Mouse (Mus musculus): ENCODE data around the gene Dact1. TPM values are rescaled to one million over a fixed set of nuclear protein-coding genes. Genes with fewer than 3 reads are reported as not detected.

Dact1 gene
- polyA plus RNA-seq, 1 experiment, result 8.7 TPM

GRCm38 (mm10) chr12:71333561-71333960 is 23.9 kb downstream of the Dact1 start:
- WGBS, result 49% methylated on average over 5 of the region's 5 CpGs
- H3K4me3 ChIP-seq (replicated peaks; ENCODE audit: extremely low read depth, low read depth, low read length), result no peak overlapping the region
- DNase-seq, result no peak
- TF ChIP-seq CTCF (IDR thresholded peaks at IDR 0.05; ENCODE audit: insufficient read depth, low read length), result no peak
- TF ChIP-seq POLR2A (IDR thresholded peaks at IDR 0.05; ENCODE audit: borderline replicate concordance, extremely low read depth, low read depth, low read length), result no peak
- H3K4me1 ChIP-seq (ENCODE audit: control insufficient read depth, insufficient read depth, low read length), result no peaks in the 10 kb centered on the region

DNA sequence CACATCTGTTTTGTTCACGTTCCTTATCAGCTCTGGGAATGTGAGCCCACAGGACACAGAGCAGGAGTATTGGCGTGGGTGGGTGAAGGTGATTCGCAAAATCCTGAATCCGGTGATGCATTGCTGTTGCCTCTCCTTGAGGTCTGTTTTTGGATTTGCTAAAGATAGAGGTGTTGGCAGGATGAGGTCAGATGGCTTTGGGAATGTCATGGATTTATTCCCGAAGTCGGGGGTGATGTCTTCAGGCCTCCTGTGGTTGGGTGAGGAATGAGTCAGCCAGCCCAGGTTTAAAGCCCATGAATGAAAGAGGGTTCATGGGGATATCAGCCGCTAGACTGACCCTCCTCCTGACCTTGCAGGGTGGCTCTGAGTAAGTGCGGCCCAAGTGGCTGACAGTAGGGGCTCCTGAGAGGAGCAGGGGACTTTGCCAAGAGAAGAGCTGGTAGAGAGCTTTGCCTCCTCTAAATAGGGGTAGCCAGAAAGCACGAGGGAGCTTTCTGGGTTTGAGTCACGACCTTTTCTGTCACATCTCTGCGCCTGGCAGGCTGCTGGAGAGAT is 27.4 kb downstream of the Dact1 start:
- Histone ChIP-seq H3K4me3 (replicated peaks; ENCODE audit: extremely low read depth, low read depth, low read length) (no peak overlapping the region), H3K4me1 (ENCODE audit: control insufficient read depth, insufficient read depth, low read length) (no peaks in the 10 kb centered on the region)
- no peak for DNase-seq
- no peak for TF ChIP-seq POLR2A (IDR thresholded peaks at IDR 0.05; ENCODE audit: borderline replicate concordance, extremely low read depth, low read depth, low read length)
- no peak for TF ChIP-seq CTCF (IDR thresholded peaks at IDR 0.05; ENCODE audit: insufficient read depth, low read length)
- WGBS, result 43% methylated on average over 11 of the region's 11 CpGs

DNA sequence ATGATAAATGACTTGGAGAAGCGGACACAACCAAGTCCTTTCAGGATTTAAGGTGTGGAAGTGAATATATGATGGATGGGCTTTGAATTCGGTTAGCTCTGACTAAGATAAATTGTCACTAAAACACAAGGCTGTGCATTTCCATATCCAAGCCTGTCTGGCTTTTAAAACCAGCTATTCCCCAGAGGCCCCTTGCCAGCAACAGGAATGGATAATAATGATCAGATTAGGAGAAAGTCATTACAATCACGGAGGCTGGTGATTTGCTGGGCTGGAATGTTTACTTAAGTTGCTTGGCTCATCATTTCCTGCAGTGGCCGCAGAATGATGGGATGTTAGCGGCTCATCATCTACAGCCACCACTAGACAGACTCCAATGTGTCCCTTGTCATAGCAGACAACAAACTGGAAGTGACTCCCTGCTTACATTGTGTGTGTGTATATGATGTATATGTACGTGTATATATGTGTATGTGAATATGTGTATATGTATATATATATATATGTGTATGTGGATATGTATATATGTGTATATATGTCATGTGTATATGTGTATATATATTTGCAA is 28.3 kb downstream of the Dact1 start:
- no peaks in the 10 kb centered on the region for H3K4me1 ChIP-seq (ENCODE audit: control insufficient read depth, insufficient read depth, low read length)
- WGBS, result 48% methylated on average over 6 of the region's 6 CpGs
- DNase-seq, result no peak
- no peak overlapping the region for H3K4me3 ChIP-seq (replicated peaks; ENCODE audit: extremely low read depth, low read depth, low read length)
- no peak for TF ChIP-seq CTCF (IDR thresholded peaks at IDR 0.05; ENCODE audit: insufficient read depth, low read length)
- TF ChIP-seq POLR2A (IDR thresholded peaks at IDR 0.05; ENCODE audit: borderline replicate concordance, extremely low read depth, low read depth, low read length), result no peak

DNA sequence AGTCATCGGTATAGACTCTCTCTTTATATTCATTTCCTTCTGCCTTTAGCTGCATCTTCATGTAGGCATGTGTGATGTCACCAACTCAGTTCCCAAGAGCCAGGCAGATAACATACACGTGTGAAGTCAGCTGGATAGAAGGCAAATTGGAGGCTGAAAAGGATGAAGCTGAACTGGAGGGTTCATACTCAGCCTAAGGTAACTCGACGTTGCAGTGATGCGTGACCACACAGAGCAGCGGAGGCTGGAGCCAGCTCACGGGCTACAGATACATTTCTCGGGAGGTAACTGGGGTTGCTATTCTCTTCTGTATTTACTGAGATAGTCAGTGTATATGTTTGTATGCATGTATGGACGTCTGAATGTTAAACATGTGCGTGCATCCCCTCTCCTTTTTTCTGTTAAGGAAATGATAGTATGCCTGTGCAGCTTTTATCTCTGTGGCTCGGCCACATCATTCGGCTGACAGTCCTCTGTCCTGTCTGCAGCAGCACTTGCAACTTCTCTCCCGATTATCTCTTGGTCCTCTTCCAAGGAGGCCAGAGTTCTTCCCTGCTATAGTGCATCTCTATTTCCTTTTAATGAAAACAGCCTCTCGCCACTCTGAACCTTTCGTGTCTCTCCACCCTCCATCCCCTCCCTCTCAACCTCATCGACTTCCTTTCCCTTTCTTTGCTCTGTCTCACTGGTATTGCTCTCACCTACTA is 29.6 kb downstream of the Dact1 start:
- no peak for DNase-seq
- no peaks in the 10 kb centered on the region for H3K4me1 ChIP-seq (ENCODE audit: control insufficient read depth, insufficient read depth, low read length)
- WGBS, result 64% methylated on average over 16 of the region's 16 CpGs
- no peak overlapping the region for H3K4me3 ChIP-seq (replicated peaks; ENCODE audit: extremely low read depth, low read depth, low read length)
- TF ChIP-seq POLR2A (IDR thresholded peaks at IDR 0.05; ENCODE audit: borderline replicate concordance, extremely low read depth, low read depth, low read length), result no peak
- no peak for TF ChIP-seq CTCF (IDR thresholded peaks at IDR 0.05; ENCODE audit: insufficient read depth, low read length)

GRCm38 (mm10) chr12:71342397-71342796 is 32.7 kb downstream of the Dact1 start:
- 27% methylated on average over 13 of the region's 13 CpGs for whole genome bisulfite sequencing
- DNase-seq, result peak; percentile 7
- Histone ChIP-seq H3K4me1 (ENCODE audit: control insufficient read depth, insufficient read depth, low read length) (no peaks in the 10 kb centered on the region; the same call in 1 of the 2 replicates), H3K4me3 (replicated peaks; ENCODE audit: extremely low read depth, low read depth, low read length) (peak overlapping the region; percentile 54)
- TF ChIP-seq CTCF (IDR thresholded peaks at IDR 0.05; ENCODE audit: insufficient read depth, low read length), result no peak
- no peak for TF ChIP-seq POLR2A (IDR thresholded peaks at IDR 0.05; ENCODE audit: borderline replicate concordance, extremely low read depth, low read depth, low read length)

DNA sequence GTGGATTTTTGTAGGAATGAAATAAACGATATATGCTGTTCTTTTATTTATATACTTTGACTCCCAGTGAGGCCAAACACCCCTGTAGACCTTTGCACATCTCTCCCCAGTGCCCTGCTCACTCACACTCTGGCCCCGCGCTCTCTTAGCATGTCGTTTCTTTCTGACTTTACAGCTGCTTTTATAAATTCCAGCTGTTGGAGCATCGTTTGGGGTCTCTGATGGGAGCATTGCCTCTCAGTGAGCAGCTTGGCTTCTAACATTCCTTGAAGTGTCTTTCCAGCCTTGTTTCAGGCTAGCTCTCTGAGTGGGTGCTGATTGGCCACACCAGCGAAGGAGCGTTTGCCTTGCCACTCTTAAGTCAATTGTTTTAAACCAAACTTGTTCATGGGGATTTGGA is 35.8 kb downstream of the Dact1 start:
- no peak overlapping the region for H3K4me3 ChIP-seq (replicated peaks; ENCODE audit: extremely low read depth, low read depth, low read length)
- WGBS, result 63% methylated on average over 7 of the region's 7 CpGs
- DNase-seq, result no peak
- TF ChIP-seq POLR2A (IDR thresholded peaks at IDR 0.05; ENCODE audit: borderline replicate concordance, extremely low read depth, low read depth, low read length) (no peak), CTCF (IDR thresholded peaks at IDR 0.05; ENCODE audit: insufficient read depth, low read length) (no peak)
- no peaks in the 10 kb centered on the region; the same call in 1 of the 2 replicates for H3K4me1 ChIP-seq (ENCODE audit: control insufficient read depth, insufficient read depth, low read length)

- TF ChIP-seq POLR2A (IDR thresholded peaks at IDR 0.05; ENCODE audit: borderline replicate concordance, extremely low read depth, low read depth, low read length) (no peak), CTCF (IDR thresholded peaks at IDR 0.05; ENCODE audit: insufficient read depth, low read length) (no peak)
- 19% methylated on average over 5 of the region's 5 CpGs for WGBS
Measured at GRCm38 (mm10) chr12:71346071-71346470, 36.4 kb downstream of the Dact1 start.

GRCm38 (mm10) chr12:71348401-71348896 is 38.8 kb downstream of the Dact1 start:
- 83% methylated on average over 8 of the region's 8 CpGs for WGBS
- DNase-seq, result no peak
- TF ChIP-seq CTCF (IDR thresholded peaks at IDR 0.05; ENCODE audit: insufficient read depth, low read length), result no peak
- no peak for TF ChIP-seq POLR2A (IDR thresholded peaks at IDR 0.05; ENCODE audit: borderline replicate concordance, extremely low read depth, low read depth, low read length)
- Histone ChIP-seq H3K4me1 (ENCODE audit: control insufficient read depth, insufficient read depth, low read length) (no peaks in the 10 kb centered on the region; the same call in 1 of the 2 replicates), H3K4me3 (replicated peaks; ENCODE audit: extremely low read depth, low read depth, low read length) (no peak overlapping the region)

More at GRCm38 (mm10) chr12:71346071-71346470, 36.4 kb downstream of the Dact1 start:
- DNase-seq, result no peak
- H3K4me3 ChIP-seq (replicated peaks; ENCODE audit: extremely low read depth, low read depth, low read length), result no peak overlapping the region
- H3K4me1 ChIP-seq (ENCODE audit: control insufficient read depth, insufficient read depth, low read length), result no peaks in the 10 kb centered on the region; the same call in 1 of the 2 replicates

DNA sequence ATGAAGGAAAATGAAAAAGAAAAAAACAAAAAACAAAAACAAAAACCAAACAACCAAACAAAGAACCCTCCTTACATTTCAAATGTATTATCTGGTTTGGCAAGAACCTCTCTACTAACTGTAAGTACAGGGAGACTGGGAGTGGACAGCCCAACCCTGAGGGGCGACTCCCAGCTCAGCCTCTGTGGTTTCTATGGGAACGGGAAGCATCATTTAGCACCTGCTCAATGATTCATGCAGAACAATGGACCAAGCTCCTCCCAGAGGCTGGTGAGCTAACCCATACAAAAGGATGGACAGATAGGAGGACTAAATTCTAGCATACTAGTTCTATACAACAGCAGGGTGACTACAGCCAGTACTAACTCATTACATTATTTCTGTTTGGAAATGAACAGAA is 40.4 kb downstream of the Dact1 start:
- WGBS, result 82% methylated on average over 2 of the region's 2 CpGs
- no peaks in the 10 kb centered on the region; the same call in 1 of the 2 replicates for H3K4me1 ChIP-seq (ENCODE audit: control insufficient read depth, insufficient read depth, low read length)
- no peak for TF ChIP-seq POLR2A (IDR thresholded peaks at IDR 0.05; ENCODE audit: borderline replicate concordance, extremely low read depth, low read depth, low read length)
- TF ChIP-seq CTCF (IDR thresholded peaks at IDR 0.05; ENCODE audit: insufficient read depth, low read length), result no peak

More for the DNA sequence above, 40.4 kb downstream of the Dact1 start:
- H3K4me3 ChIP-seq (replicated peaks; ENCODE audit: extremely low read depth, low read depth, low read length), result no peak overlapping the region
- DNase-seq, result no peak

All from lung, adult 2 months (tissue).